Mouse (Mus musculus): ENCODE data around the gene Oscp1. TPM values are rescaled to one million over a fixed set of nuclear protein-coding genes. Genes with fewer than 3 reads are reported as not detected.
A peak's percentile ranks its signal among the peaks of the same experiment; 100 is the strongest.

The Oscp1 gene
- total and polyA plus RNA-seq, 3 experiments: 3.9 to 6.7 (median 5.0) TPM

DNA sequence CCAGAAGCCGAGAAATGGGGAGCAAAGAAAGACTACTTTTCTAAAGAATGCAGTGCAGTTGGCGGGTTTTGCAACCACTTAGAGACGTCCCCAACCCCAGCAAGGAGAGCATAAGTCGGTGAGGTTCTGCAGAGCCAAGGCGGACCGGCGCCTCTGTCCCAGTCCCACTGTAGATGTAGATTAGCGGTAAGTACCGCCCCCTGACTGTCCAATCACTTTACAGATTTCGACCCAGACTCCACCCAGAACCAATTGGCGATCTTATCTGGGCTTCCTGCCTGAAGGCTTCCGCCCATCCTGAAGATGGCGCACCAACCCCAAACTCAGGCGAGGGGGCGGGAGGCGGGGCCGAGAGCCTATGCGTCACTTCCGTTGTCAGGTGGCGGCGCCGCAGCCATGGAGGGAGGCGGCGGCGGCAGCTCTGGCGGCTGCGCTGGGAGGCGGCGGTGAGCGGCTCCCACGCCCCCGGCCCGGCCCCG, 45.3 kb downstream of the Oscp1 start, which contains the start of gene Stk40:
Gene Stk40 (plus strand): TSS at position 368 of the 479 bp plus-strand sequence.
- dilution Hi-C loops (cut with MboI; ENCODE audit: extremely low pct_ligation_motif_present, extremely low pct_unique_long_range_greater_than_20kb, low sequenced_read_pairs) (no loop called here), in situ Hi-C loops (cut with MboI; ENCODE audit: low pct_ligation_motif_present, low pct_unique_long_range_greater_than_20kb, low sequenced_read_pairs) (no loop called here)
- Histone ChIP-seq H3K27me3 (replicated peaks) (no peaks in the 10 kb centered on the region), H3K4me3 (replicated peaks in 1 of 3; ENCODE audit: low read depth in 2 of 3, low read length in 2 of 3, poor library complexity in 1 of 3) (peak within 1 kb of the TSS; percentile 74 to 94 (median 88)), H3K4me2 (ENCODE audit: insufficient read depth, low read depth, poor library complexity, severe bottlenecking) (peak within 1 kb of the TSS; percentile 99), H3K9ac (ENCODE audit: insufficient read depth, low read depth) (peak within 1 kb of the TSS; percentile 96), H3K36me3 (replicated peaks in 1 of 2; ENCODE audit: control insufficient read depth in 1 of 2, insufficient read depth in 1 of 2, low read length in 1 of 2) (peaks cover 5 to 49% of the 10 kb centered on the region in 2 experiments), H3K4me1 (ENCODE audit: control insufficient read depth in 1 of 2, insufficient read depth in 2 of 2) (peaks cover 21 to 77% of the 10 kb centered on the region in 2 experiments), H3K27ac (ENCODE audit: insufficient read depth, low read depth) (peak within 1 kb of the TSS; percentile 98), H3K79me2 (replicated peaks; ENCODE audit: control insufficient read depth, extremely low read depth, insufficient read depth, poor library complexity, severe bottlenecking) (peaks cover 44% of the 10 kb centered on the region), H3K9me3 (replicated peaks; ENCODE audit: low read length) (no peaks in the 10 kb centered on the region)
- DNase-seq (ENCODE audit: extremely low read depth): peak; percentile 99
- TF ChIP-seq E2F4 (IDR thresholded peaks at IDR 0.05; ENCODE audit: insufficient replicate concordance, low read depth, low read length): 0 out of 2 replicates have a peak, but pooled peaks have one; percentile 3
- TF ChIP-seq TCF12 (IDR thresholded peaks at IDR 0.05; ENCODE audit: low read depth, low read length): no peak
- no peak for TF ChIP-seq USF1 (IDR thresholded peaks at IDR 0.05; ENCODE audit: low read depth, low read length)
- peak; percentile 80 for TF ChIP-seq POLR2A (IDR thresholded peaks at IDR 0.05; ENCODE audit: low read depth, low read length)
- TF ChIP-seq ETS1 (conservative IDR thresholded peaks at IDR 0.05; ENCODE audit: low read depth, low read length): peak; percentile 27; the same call in 1 of the 2 replicates
- no peak for TF ChIP-seq SMC3 (IDR thresholded peaks at IDR 0.05; ENCODE audit: low read depth, low read length)
- TF ChIP-seq NELFE (IDR thresholded peaks at IDR 0.05; ENCODE audit: low read depth, low read length): no peak; the same call in 1 of the 2 replicates
- TF ChIP-seq CTCF (conservative IDR thresholded peaks at IDR 0.05 in 1 of 2, IDR thresholded peaks at IDR 0.05 in 1 of 2; ENCODE audit: low read depth in 2 of 2, low read length in 2 of 2): peak in 1 of 2 experiments; percentile 61; a peak in 2 of 4 replicates
- no peak for TF ChIP-seq BHLHE40 (IDR thresholded peaks at IDR 0.05; ENCODE audit: low read depth, low read length)
- no peak for TF ChIP-seq MYC (IDR thresholded peaks at IDR 0.05; ENCODE audit: low read depth, low read length)
- TF ChIP-seq SIN3A (IDR thresholded peaks at IDR 0.05; ENCODE audit: low read length): peak; percentile 71; the same call in 1 of the 2 replicates
- peak; percentile 88 for TF ChIP-seq HCFC1 (IDR thresholded peaks at IDR 0.05; ENCODE audit: low read depth, low read length)
- TF ChIP-seq POLR2AphosphoS2 (IDR thresholded peaks at IDR 0.05; ENCODE audit: low read depth, low read length): 0 out of 2 replicates have a peak, but pooled peaks have one; percentile 41
- peak; percentile 79; the same call in 1 of the 2 replicates for TF ChIP-seq KAT2A (IDR thresholded peaks at IDR 0.05; ENCODE audit: insufficient replicate concordance, low read length)
- TF ChIP-seq PAX5 (IDR thresholded peaks at IDR 0.05; ENCODE audit: low read length): no peak
- no peak for TF ChIP-seq ZMIZ1 (IDR thresholded peaks at IDR 0.05; ENCODE audit: low read depth, low read length)
- TF ChIP-seq MXI1 (IDR thresholded peaks at IDR 0.05; ENCODE audit: low read depth, low read length): no peak
- no peak for TF ChIP-seq IRF4 (IDR thresholded peaks at IDR 0.05; ENCODE audit: low read depth, low read length)
- TF ChIP-seq NRF1 (IDR thresholded peaks at IDR 0.05; ENCODE audit: low read depth, low read length): peak; percentile 69
- peak; percentile 90 for TF ChIP-seq CHD2 (IDR thresholded peaks at IDR 0.05; ENCODE audit: low read length)
- no peak for TF ChIP-seq EP300 (IDR thresholded peaks at IDR 0.05; ENCODE audit: low read length)
- TF ChIP-seq RAD21 (IDR thresholded peaks at IDR 0.05; ENCODE audit: low read depth, low read length): peak; percentile 43
- TF ChIP-seq CHD1 (IDR thresholded peaks at IDR 0.05; ENCODE audit: low read depth, low read length): no peak; the same call in 1 of the 2 replicates
- no peak for TF ChIP-seq MAFK (IDR thresholded peaks at IDR 0.05; ENCODE audit: insufficient replicate concordance, low read length)
- no peak for TF ChIP-seq UBTF (IDR thresholded peaks at IDR 0.05; ENCODE audit: low read depth, low read length)
- no peak for TF ChIP-seq ZC3H11A (IDR thresholded peaks at IDR 0.05; ENCODE audit: low read depth, low read length)
- TF ChIP-seq GABPA (IDR thresholded peaks at IDR 0.05; ENCODE audit: insufficient replicate concordance, low read depth, low read length): no peak; the same call in 1 of the 2 replicates
- TF ChIP-seq MEF2A (IDR thresholded peaks at IDR 0.05; ENCODE audit: borderline replicate concordance, low read depth, low read length): 0 out of 2 replicates have a peak, but pooled peaks have one; percentile 36
- no peak for TF ChIP-seq ZKSCAN1 (IDR thresholded peaks at IDR 0.05; ENCODE audit: borderline replicate concordance, low read depth, low read length)
- TF ChIP-seq ZNF384 (IDR thresholded peaks at IDR 0.05; ENCODE audit: low read depth, low read length): no peak
- peak; percentile 98 for TF ChIP-seq ELF1 (IDR thresholded peaks at IDR 0.05; ENCODE audit: low read depth, low read length)
- TF ChIP-seq MAZ (IDR thresholded peaks at IDR 0.05; ENCODE audit: low read depth, low read length): no peak
- TF ChIP-seq JUND (conservative IDR thresholded peaks at IDR 0.05; ENCODE audit: low read depth, low read length): no peak
- no peak for TF ChIP-seq USF2 (conservative IDR thresholded peaks at IDR 0.05; ENCODE audit: low read depth, low read length)
- TF ChIP-seq JUN (IDR thresholded peaks at IDR 0.05; ENCODE audit: insufficient read depth, low read depth, low read length): no peak
- TF ChIP-seq RCOR1 (conservative IDR thresholded peaks at IDR 0.05; ENCODE audit: low read depth, low read length): no peak
- no peak; the same call in 1 of the 2 replicates for TF ChIP-seq TBP (conservative IDR thresholded peaks at IDR 0.05; ENCODE audit: low read depth, low read length)
- TF ChIP-seq MAX (IDR thresholded peaks at IDR 0.05; ENCODE audit: low read length): no peak
